Mouse (Mus musculus): ENCODE results near the gene Rpl36. TPM values are rescaled to one million over a fixed set of nuclear protein-coding genes. Genes with fewer than 3 reads are reported as not detected.
A peak's percentile ranks its signal among the peaks of the same experiment; 100 is the strongest.
"Not testable (repeated sequence)": the region's sequence is repeated elsewhere in the genome, so short reads cannot be mapped to it uniquely, and the experiment has no call there.

Gene Rpl36
- polyA plus RNA-seq, 2 experiments = 2,347 to 2,960 TPM

- Histone ChIP-seq H3K9me3 (ENCODE audit: control insufficient read depth, low read length) (no peaks in the 10 kb centered on the region), H3K4me1 (ENCODE audit: control insufficient read depth, insufficient read depth, low read length) (peaks cover 12% of the 10 kb centered on the region; the same call in 1 of the 2 replicates), H3K4me2 (replicated peaks; ENCODE audit: low read depth, low read length, severe bottlenecking) (peak overlapping the region; percentile 67), H3K4me3 (replicated peaks; ENCODE audit: low read length) (peak overlapping the region; percentile 52), H3K36me3 (ENCODE audit: control insufficient read depth, insufficient read depth, low read length) (peaks cover 39% of the 10 kb centered on the region), H3K27me3 (ENCODE audit: control insufficient read depth, insufficient read depth, low read length) (no peaks in the 10 kb centered on the region), H3K9ac (ENCODE audit: low read depth, low read length, severe bottlenecking) (peak overlapping the region; percentile 57), H3K27ac (replicated peaks; ENCODE audit: low read depth, low read length) (no peak overlapping the region)
- TF ChIP-seq POLR2A (IDR thresholded peaks at IDR 0.05; ENCODE audit: borderline replicate concordance, extremely low read depth, insufficient read depth, insufficient read length) = no peak
- WGBS = 40% methylated on average over 5 of the region's 5 CpGs
- DNase-seq (ENCODE audit: low spot score) = no peak
- no peak for ATAC-seq (ENCODE audit: low FRiP score, low read depth)
Observed at GRCm38 (mm10) chr17:56608699-56609098, 4.5 kb upstream of the Rpl36 start.

- peak; percentile 89 for ATAC-seq (ENCODE audit: low FRiP score, low read depth)
- Histone ChIP-seq H3K9ac (ENCODE audit: low read depth, low read length, severe bottlenecking) (peak within 1 kb of the TSS; percentile 57), H3K27me3 (ENCODE audit: control insufficient read depth, insufficient read depth, low read length) (no peaks in the 10 kb centered on the region), H3K4me1 (ENCODE audit: control insufficient read depth, insufficient read depth, low read length) (peaks cover 16% of the 10 kb centered on the region), H3K36me3 (ENCODE audit: control insufficient read depth, insufficient read depth, low read length) (peaks cover 35% of the 10 kb centered on the region), H3K9me3 (ENCODE audit: control insufficient read depth, low read length) (no peaks in the 10 kb centered on the region), H3K4me2 (replicated peaks; ENCODE audit: low read depth, low read length, severe bottlenecking) (peak within 1 kb of the TSS; percentile 67), H3K4me3 (replicated peaks; ENCODE audit: low read length) (peak within 1 kb of the TSS; percentile 52), H3K27ac (replicated peaks; ENCODE audit: low read depth, low read length) (peak within 1 kb of the TSS; percentile 69)
- 1% methylated on average over 44 of the region's 44 CpGs for WGBS
- DNase-seq (ENCODE audit: low spot score) = peak; percentile 98
- TF ChIP-seq POLR2A (IDR thresholded peaks at IDR 0.05; ENCODE audit: borderline replicate concordance, extremely low read depth, insufficient read depth, insufficient read length) = no peak
Observed at GRCm38 (mm10) chr17:56609452-56610171, 3.6 kb upstream of the Rpl36 start, which contains the start of gene 2410015M20Rik. Gene 2410015M20Rik, minus strand, starts transcription at chr17:56609771.

GRCm38 (mm10) chr17:56611323-56611722 lies 1.9 kb upstream of the Rpl36 start:
- Histone ChIP-seq H3K4me1 (ENCODE audit: control insufficient read depth, insufficient read depth, low read length) (peaks cover 22% of the 10 kb centered on the region), H3K4me3 (replicated peaks; ENCODE audit: low read length) (no peak overlapping the region), H3K9me3 (ENCODE audit: control insufficient read depth, low read length) (no peaks in the 10 kb centered on the region), H3K9ac (ENCODE audit: low read depth, low read length, severe bottlenecking) (no peak overlapping the region), H3K27me3 (ENCODE audit: control insufficient read depth, insufficient read depth, low read length) (no peaks in the 10 kb centered on the region), H3K27ac (replicated peaks; ENCODE audit: low read depth, low read length) (no peak overlapping the region), H3K4me2 (replicated peaks; ENCODE audit: low read depth, low read length, severe bottlenecking) (no peak overlapping the region), H3K36me3 (ENCODE audit: control insufficient read depth, insufficient read depth, low read length) (peaks cover 35% of the 10 kb centered on the region)
- no peak for TF ChIP-seq POLR2A (IDR thresholded peaks at IDR 0.05; ENCODE audit: borderline replicate concordance, extremely low read depth, insufficient read depth, insufficient read length)
- no peak for DNase-seq (ENCODE audit: low spot score)
- WGBS = 66% methylated on average over 2 of the region's 2 CpGs
- no peak for ATAC-seq (ENCODE audit: low FRiP score, low read depth)

GRCm38 (mm10) chr17:56611861-56612564 lies 1.2 kb upstream of the Rpl36 start:
- H3K27me3 ChIP-seq (ENCODE audit: control insufficient read depth, insufficient read depth, low read length) = no peaks in the 10 kb centered on the region
- peaks cover 34% of the 10 kb centered on the region for H3K36me3 ChIP-seq (ENCODE audit: control insufficient read depth, insufficient read depth, low read length)
- DNase-seq (ENCODE audit: low spot score) = no peak
- ATAC-seq (ENCODE audit: low FRiP score, low read depth) = no peak
- H3K27ac ChIP-seq (replicated peaks; ENCODE audit: low read depth, low read length) = no peak overlapping the region
- TF ChIP-seq POLR2A (IDR thresholded peaks at IDR 0.05; ENCODE audit: borderline replicate concordance, extremely low read depth, insufficient read depth, insufficient read length) = no peak
- H3K9ac ChIP-seq (ENCODE audit: low read depth, low read length, severe bottlenecking) = no peak overlapping the region
- H3K4me2 ChIP-seq (replicated peaks; ENCODE audit: low read depth, low read length, severe bottlenecking) = 0 out of 2 replicates have a peak overlapping the region, but pooled peaks have one; percentile 3
- H3K4me3 ChIP-seq (replicated peaks; ENCODE audit: low read length) = no peak overlapping the region
- H3K9me3 ChIP-seq (ENCODE audit: control insufficient read depth, low read length) = no peaks in the 10 kb centered on the region
- H3K4me1 ChIP-seq (ENCODE audit: control insufficient read depth, insufficient read depth, low read length) = peaks cover 22% of the 10 kb centered on the region
- 16% methylated on average over 14 of the region's 14 CpGs for WGBS

GRCm38 (mm10) chr17:56612565-56612939 lies 664 bp upstream of the Rpl36 start:
- H3K9ac ChIP-seq (ENCODE audit: low read depth, low read length, severe bottlenecking); H3K27me3 ChIP-seq (ENCODE audit: control insufficient read depth, insufficient read depth, low read length); H3K4me3 ChIP-seq (replicated peaks; ENCODE audit: low read length); H3K9me3 ChIP-seq (ENCODE audit: control insufficient read depth, low read length); DNase-seq (ENCODE audit: low spot score); H3K4me2 ChIP-seq (replicated peaks; ENCODE audit: low read depth, low read length, severe bottlenecking); H3K27ac ChIP-seq (replicated peaks; ENCODE audit: low read depth, low read length); ATAC-seq (ENCODE audit: low FRiP score, low read depth): not testable (repeated sequence)
- WGBS = 78% methylated on average over 10 of the region's 10 CpGs
- Histone ChIP-seq H3K36me3 (ENCODE audit: control insufficient read depth, insufficient read depth, low read length) (peaks cover 34% of the 10 kb centered on the region), H3K4me1 (ENCODE audit: control insufficient read depth, insufficient read depth, low read length) (peaks cover 22% of the 10 kb centered on the region)

- Histone ChIP-seq H3K9ac (ENCODE audit: low read depth, low read length, severe bottlenecking) (peak overlapping the region; percentile 83), H3K4me2 (replicated peaks; ENCODE audit: low read depth, low read length, severe bottlenecking) (peak overlapping the region; percentile 69), H3K4me1 (ENCODE audit: control insufficient read depth, insufficient read depth, low read length) (peaks cover 15% of the 10 kb centered on the region), H3K36me3 (ENCODE audit: control insufficient read depth, insufficient read depth, low read length) (peaks cover 46% of the 10 kb centered on the region), H3K27ac (replicated peaks; ENCODE audit: low read depth, low read length) (peak overlapping the region; percentile 92), H3K4me3 (replicated peaks; ENCODE audit: low read length) (peak overlapping the region; percentile 71)
- H3K9me3 ChIP-seq (ENCODE audit: control insufficient read depth, low read length); H3K27me3 ChIP-seq (ENCODE audit: control insufficient read depth, insufficient read depth, low read length); ATAC-seq (ENCODE audit: low FRiP score, low read depth); DNase-seq (ENCODE audit: low spot score): not testable (repeated sequence)
- WGBS = under 1% methylated on average over 26 of the region's 26 CpGs
Observed at GRCm38 (mm10) chr17:56613893-56614292, 677 bp downstream of the Rpl36 start.

Measured in limb, embryonic 14.5 days (tissue).